Mouse (Mus musculus) cortical plate, adult 2 months (tissue): ENCODE measurements around the gene Fam228a. TPM values are rescaled to one million over a fixed set of nuclear protein-coding genes. Genes with fewer than 3 reads are reported as not detected.
"Not testable (repeated sequence)": the region's sequence is repeated elsewhere in the genome, so short reads cannot be mapped to it uniquely, and the experiment has no call there.

Experiments used
- H3K27ac ChIP-seq: fragments of 200-500 bp; 2 replicates; pipeline ENCODE4 v1.5.1; 2012; ENCODE audit warnings: low read length, control low read depth, inconsistent platforms; ENCODE audit not compliant: insufficient read depth
- H3K4me1 ChIP-seq: fragments of 200-500 bp; 2 replicates; pipeline ENCODE4 v1.6.1; 2011; ENCODE audit warnings: low read length; ENCODE audit not compliant: control insufficient read depth, insufficient read depth
- H3K4me3 ChIP-seq: fragments of 200-500 bp; 2 replicates; pipeline ENCODE4 v1.5.1; 2011; ENCODE audit warnings: mild to moderate bottlenecking, low read length, control low read depth; ENCODE audit not compliant: insufficient read depth
- CTCF ChIP-seq: fragments of 200-500 bp; IDR thresholded peaks from 2 replicates; pipeline ENCODE4 v1.5.1; 2011; ENCODE audit warnings: mild to moderate bottlenecking, control low read depth, low read length; ENCODE audit not compliant: insufficient read depth; ENCODE audit errors: extremely low read depth
- POLR2A ChIP-seq: fragments of 200-500 bp; IDR thresholded peaks from 2 replicates; pipeline ENCODE4 v1.6.1; 2011; ENCODE audit warnings: mild to moderate bottlenecking, low read length, control low read depth; ENCODE audit not compliant: insufficient read depth; ENCODE audit errors: extremely low read depth
- polyA plus RNA-seq: library from polyadenylated mRNA; depleted of rRNA; stranded (reverse); fragments of >200 nt; gene quantifications from 2 replicates; pipeline ENCODE4 v1.2.3, GENCODE M21; 2012

Gene Fam228a
- polyA plus RNA-seq, 1 experiment = 3.4 TPM

GRCm38 (mm10) chr12:4706901-4707300 lies 31.3 kb downstream of the Fam228a start:
- Histone ChIP-seq H3K4me1 (no peaks in the 10 kb centered on the region), H3K4me3 (no peak overlapping the region), H3K27ac (no peak overlapping the region)
- TF ChIP-seq CTCF (no peak), POLR2A (no peak)

- H3K4me3 ChIP-seq = no peak overlapping the region
- H3K4me1 ChIP-seq = no peaks in the 10 kb centered on the region
- no peak overlapping the region for H3K27ac ChIP-seq
- TF ChIP-seq POLR2A = no peak
- TF ChIP-seq CTCF = no peak
Observed at GRCm38 (mm10) chr12:4706175-4706574, 32.1 kb downstream of the Fam228a start.

GRCm38 (mm10) chr12:4705626-4706025 lies 32.6 kb downstream of the Fam228a start:
- not testable (repeated sequence) for H3K27ac ChIP-seq, H3K4me3 ChIP-seq, H3K4me1 ChIP-seq

GRCm38 (mm10) chr12:4694534-4694933 lies 43.7 kb downstream of the Fam228a start:
- TF ChIP-seq CTCF (no peak), POLR2A (no peak)
- Histone ChIP-seq H3K27ac (no peak overlapping the region), H3K4me1 (no peaks in the 10 kb centered on the region), H3K4me3 (no peak overlapping the region)

- Histone ChIP-seq H3K4me1 (no peaks in the 10 kb centered on the region), H3K27ac (peak overlapping the region; percentile 39; the same call in 1 of the 2 replicates), H3K4me3 (no peak overlapping the region)
- TF ChIP-seq POLR2A = no peak
- TF ChIP-seq CTCF = no peak
Observed at GRCm38 (mm10) chr12:4691193-4691592, 47.0 kb downstream of the Fam228a start.

- Histone ChIP-seq H3K4me1 (no peaks in the 10 kb centered on the region), H3K4me3 (no peak overlapping the region), H3K27ac (no peak overlapping the region)
- no peak for TF ChIP-seq POLR2A
- TF ChIP-seq CTCF = no peak
Observed at GRCm38 (mm10) chr12:4689341-4689740, 48.9 kb downstream of the Fam228a start.

GRCm38 (mm10) chr12:4688386-4688785 lies 49.8 kb downstream of the Fam228a start:
- TF ChIP-seq POLR2A (no peak), CTCF (no peak)
- H3K4me3 ChIP-seq = no peak overlapping the region
- peak overlapping the region; percentile 10; the same call in 1 of the 2 replicates for H3K27ac ChIP-seq
- H3K4me1 ChIP-seq = no peaks in the 10 kb centered on the region

GRCm38 (mm10) chr12:4685441-4685840 lies 52.8 kb downstream of the Fam228a start:
- TF ChIP-seq POLR2A (no peak), CTCF (no peak)
- H3K4me3 ChIP-seq = no peak overlapping the region
- 0 out of 2 replicates have a peak overlapping the region, but pooled peaks have one; percentile 23 for H3K27ac ChIP-seq
- H3K4me1 ChIP-seq = peaks cover 1% of the 10 kb centered on the region; the same call in 1 of the 2 replicates

- Histone ChIP-seq H3K4me1 (peaks cover 4% of the 10 kb centered on the region; the same call in 1 of the 2 replicates), H3K4me3 (no peak overlapping the region), H3K27ac (0 out of 2 replicates have a peak overlapping the region, but pooled peaks have one; percentile 3)
- TF ChIP-seq CTCF (no peak), POLR2A (peak; percentile 33; the same call in 1 of the 2 replicates)
Observed at GRCm38 (mm10) chr12:4679971-4680370, 58.3 kb downstream of the Fam228a start.

GRCm38 (mm10) chr12:4676336-4676735 lies 61.9 kb downstream of the Fam228a start:
- Histone ChIP-seq H3K4me1 (peaks cover 4% of the 10 kb centered on the region; the same call in 1 of the 2 replicates), H3K4me3 (no peak overlapping the region), H3K27ac (no peak overlapping the region)
- TF ChIP-seq POLR2A (no peak), CTCF (no peak)
